Mouse (Mus musculus) thymus, postnatal 0 days (tissue): ENCODE measurements around the gene Gm20219. TPM values are rescaled to one million over a fixed set of nuclear protein-coding genes. Genes with fewer than 3 reads are reported as not detected.

Experiments
- DNase-seq: peaks from one replicate; pipeline ENCODE4 v3.0.0-alpha.2; 2015; ENCODE audit warnings: low spot score
- polyA plus RNA-seq: library from polyadenylated mRNA; unstranded; fragments of >200 nt; fragmentation: Nextera tagmentation; extraction: Ambion mirVana; gene quantifications from 2 replicates; pipeline ENCODE4 v1.2.1, GENCODE M21; 2015

Gm20219 gene
- polyA plus RNA-seq = 0.98 and 1.7 TPM in 2 replicates

DNA sequence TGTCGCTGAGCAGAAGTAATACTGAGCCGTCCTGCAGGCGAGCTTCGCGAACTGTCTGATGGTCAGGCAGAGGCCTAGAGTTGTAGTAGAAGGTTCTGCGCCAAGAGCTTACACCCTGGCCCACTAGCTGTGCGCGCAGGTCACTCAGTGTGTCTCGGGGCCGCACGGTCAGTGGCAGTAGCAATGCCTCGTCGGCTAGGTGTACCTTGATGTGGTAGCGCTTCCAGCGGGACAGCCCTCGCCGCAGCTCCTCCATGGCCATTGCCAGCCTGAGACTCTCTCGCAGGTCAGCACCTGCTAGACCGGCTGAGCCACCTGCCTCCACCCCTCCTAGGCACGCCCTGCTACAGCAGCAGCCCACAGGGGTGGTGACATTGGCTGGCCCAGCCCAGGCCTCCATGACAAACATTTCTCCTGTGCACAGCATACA lies at the start of gene Gm20219:
Gm20219 (minus strand) TSS at position 266 of the 430 bp plus-strand sequence.
- DNase-seq = no peak

DNA sequence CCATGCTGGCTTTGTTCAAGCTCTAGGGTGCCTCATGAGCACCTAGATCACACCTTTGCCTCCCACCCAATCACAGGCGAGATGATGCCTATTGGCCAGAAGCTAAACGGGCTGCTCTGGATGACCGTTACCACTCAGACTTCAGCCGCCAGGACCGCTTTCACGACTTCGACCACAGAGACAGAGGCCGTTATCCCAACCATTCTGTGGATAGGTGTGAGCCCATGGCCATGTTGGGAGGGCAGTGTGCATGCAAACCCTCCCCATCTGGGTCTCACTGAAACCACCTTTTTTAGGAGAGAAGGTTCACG lies 49.8 kb upstream of the Gm20219 start:
- DNase-seq = no peak

DNA sequence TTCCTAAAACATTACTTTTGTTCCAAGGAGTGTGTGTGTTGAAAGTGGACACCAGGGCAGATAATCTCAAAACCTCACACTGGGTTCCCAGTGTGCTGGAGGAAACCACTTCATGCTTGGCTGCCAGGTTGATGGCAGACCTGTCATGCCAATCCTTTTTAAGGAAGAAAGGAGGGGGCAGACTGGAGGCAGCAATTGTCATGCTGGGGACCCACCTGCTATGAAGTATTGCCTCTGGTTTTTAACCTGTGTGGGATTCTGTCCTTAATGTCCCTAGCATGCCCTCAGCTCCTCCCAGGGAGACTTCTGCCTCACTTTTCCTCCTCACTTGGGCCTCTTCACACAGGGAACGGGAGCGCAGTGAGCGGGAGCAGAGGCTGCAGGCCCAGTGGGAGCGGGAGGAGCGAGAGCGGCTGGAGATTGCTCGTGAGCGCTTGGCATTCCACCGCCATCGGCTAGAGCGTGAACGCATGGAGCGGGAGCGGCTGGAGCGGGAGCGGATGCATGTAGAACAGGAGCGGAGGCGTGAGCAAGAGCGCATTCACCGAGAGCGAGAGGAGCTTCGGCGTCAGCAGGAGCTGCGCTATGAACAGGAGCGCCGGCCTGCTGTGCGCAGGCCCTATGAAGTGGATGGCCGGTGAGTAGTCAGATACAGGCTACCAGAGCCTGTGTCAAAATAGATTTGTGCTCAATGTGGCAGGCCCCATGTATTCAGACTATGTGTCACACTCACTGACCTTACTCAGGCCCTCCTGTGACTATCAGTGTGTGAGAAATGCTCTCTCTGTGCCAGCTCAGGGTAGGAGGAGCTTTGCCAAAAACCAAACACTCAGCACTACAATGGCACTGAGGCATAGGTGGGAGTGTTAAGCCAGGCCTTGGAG lies 49.2 kb upstream of the Gm20219 start:
- DNase-seq = no peak

DNA sequence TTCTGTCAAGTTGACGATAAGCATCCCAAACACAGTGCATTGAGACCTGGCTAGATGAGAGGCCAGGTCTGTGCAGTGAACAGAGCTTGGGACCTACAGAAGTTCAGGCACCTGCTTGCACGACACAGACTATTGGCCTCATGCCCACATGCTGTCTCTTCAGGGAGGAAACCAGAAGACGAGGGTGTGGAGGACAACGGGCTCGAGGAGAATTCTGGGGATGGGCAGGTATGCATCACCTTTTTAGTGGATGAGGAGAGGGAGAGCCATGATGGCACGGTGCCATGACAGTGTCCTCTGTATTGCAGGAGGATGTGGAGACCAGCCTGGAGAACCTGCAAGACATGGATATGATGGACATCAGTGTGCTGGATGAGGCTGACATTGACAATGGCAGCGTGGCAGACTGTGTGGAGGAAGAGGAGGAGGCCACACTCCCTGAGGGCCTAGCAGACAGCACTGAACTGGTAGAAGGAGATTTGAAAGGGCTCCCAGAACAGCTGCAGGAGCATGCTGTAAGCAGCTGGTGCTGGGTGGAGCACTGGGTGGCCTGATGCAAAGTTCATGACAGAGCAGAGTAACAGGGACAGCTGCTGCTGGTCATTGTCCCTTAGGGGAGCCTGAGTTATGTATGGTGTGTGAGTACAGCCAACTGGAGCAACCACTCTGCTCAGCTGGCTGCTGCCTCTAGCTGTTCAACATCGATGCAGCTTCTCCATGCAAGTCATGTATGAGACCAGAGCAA lies 39.5 kb upstream of the Gm20219 start:
- DNase-seq = no peak

DNA sequence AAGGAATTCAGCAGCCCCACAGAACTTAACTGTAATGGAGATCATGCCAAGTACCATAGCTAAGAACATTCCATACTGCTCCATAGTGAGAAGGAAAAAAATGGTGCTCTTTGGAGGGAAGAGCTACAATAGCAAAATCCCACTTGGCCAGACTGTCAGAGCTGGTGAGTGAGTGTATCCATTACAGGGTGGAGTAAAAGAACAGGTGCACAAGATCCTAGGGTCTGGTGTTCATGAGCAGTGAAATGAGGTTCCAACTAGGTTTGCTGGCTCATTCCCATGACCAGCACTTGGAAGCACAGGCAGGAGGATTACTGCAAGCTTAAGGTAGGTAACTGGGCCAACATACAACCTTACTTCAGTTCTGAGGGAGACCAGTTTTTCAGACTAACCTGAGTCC lies 38.4 kb upstream of the Gm20219 start:
- no peak for DNase-seq

DNA sequence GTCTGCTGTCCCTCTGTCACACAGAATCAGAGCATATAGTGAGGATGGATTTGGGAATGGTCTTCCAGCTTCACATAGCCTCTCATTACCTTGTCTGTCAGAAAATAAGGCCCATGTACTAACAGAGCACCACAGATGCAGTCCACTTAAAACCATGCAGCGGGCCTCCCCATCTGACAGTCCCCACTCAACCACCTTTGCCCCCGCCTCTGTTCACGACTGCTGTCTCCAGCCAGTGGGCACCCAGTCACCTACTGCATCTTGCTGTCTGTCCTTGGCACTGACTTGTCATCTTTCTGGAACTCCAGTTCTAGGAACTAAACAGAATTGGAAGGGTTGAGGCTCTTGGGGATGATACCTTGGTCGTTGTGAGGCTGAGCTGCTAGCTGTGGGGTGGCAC lies 34.7 kb upstream of the Gm20219 start:
- no peak for DNase-seq

DNA sequence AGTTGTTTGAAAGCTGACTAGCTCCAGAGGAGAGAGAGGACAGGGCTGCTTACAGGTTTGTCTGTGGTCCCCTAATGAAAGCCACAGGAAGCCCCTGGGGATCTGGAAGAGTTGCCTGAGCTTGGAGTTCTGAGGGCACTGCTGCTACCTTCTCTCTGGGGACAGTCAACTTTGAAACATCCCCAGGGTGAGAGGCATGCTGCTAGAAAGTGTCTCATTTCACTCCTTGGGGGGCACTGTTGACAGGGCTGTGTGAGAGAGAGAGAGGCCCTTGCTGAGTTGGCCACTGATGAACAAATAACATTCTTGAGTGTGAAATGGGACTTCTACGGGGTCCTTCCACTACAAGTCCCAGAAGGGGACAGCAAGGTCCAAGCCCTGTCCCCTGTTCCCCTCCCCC lies 33.6 kb upstream of the Gm20219 start:
- no peak for DNase-seq

DNA sequence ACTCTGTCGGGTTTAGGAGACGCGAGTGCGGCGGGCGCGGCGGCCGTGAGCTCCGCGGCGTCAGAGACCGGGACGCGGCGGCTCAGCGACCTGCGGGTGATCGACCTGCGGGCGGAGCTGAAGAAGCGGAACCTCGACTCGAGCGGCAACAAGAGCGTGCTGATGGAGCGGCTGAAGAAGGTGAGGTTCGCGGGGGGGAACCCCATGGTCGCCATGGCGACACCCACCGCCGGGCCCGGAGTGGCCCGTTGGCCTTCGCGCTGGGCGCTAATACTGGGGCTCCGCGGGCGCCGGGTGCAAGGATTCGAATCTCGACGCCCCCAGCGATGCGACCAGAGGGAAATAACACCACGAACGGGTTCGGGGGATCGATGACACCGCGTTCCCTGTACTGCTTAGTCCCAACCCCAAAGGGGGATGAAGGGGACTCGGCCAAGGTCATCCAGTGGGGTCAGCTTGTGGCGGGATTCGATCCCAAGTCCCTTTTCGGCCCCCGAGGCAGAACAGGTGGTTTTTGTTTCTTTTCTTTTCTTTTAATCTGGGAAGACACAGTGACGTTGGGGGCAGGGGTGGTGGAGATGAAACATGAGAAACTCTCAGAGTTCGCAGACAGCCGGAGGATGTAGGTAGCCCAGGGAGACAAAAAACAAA lies 31.1 kb upstream of the Gm20219 start:
- DNase-seq = no peak

DNA sequence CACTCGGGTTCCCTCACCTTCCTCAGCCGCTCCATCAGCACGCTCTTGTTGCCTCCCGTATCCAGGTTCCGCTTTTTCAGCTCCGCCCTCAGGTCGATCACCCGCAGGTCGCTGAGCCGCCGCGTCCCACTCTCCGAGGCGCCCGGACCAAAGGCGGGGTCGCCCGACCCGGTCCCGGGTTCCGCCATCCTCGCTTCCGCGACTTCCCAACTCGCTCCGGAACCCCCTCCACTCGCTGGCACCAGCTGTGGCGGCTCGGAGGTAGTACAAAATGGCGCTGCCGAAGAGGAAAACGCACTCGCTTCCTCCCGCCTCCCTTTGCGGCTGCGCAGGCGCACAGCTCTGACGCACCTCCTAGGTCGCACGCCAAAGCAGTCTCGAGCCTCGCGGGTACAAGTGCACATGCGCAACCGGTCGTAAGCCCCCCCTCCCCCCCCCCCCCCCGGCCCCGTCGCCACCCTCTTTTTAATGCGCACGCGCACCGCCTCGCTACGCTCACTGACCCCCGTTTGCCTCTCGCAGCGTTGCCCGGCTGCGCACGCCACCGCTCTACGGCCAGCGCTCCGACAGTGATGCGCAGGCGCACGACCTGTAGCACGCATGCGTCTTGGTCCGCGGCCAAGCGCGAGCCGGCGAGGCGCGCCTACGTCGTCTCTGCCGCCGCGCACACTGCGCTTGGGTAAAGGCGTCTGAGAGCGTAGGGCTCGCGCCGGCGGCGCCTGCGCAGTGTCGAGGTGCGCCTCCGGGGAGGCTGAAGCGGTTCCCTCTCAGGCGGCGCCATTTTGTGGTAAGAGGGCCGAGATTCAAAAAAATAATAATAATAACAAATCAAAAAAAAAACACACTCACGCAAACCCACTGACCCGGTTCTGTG lies 30.3 kb upstream of the Gm20219 start, which contains the start of the genes Safb2 and Safb:
Safb2 (minus strand) TSS at position 329 of the 874 bp plus-strand sequence.
Safb (plus strand) TSS at position 569 of the 874 bp plus-strand sequence.
- DNase-seq = peak; percentile 99

DNA sequence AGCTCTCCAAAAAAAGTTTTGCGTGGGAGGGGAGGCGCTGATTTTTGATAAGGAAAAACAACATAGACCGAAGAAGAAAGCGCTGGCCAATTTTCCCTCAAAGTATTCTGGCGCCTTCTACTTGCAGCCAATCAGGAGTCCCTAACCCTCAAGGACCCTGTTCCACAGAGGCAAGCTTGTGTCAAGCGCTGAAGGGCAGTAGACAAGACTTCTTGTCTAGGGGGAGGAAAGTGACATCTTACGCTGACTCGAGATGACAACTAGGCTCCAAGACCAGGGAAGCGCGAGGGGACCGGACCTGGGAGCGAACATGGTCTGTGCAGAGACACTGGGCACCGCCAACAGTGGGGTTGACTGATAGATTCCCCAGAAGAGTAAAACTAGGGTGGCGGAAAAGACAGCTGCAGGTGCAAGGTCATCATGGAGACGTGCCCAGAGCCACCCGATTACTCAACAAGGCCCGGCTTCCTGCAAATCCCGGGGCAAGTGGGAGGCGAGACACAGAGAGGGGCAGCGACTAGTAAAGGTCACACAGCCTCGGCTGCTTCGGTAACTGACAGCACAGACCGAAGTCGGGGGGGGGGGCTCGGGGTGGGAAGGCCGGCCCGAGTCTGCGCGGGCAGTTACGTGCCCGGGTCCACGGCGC lies 29.5 kb upstream of the Gm20219 start:
- DNase-seq = no peak

DNA sequence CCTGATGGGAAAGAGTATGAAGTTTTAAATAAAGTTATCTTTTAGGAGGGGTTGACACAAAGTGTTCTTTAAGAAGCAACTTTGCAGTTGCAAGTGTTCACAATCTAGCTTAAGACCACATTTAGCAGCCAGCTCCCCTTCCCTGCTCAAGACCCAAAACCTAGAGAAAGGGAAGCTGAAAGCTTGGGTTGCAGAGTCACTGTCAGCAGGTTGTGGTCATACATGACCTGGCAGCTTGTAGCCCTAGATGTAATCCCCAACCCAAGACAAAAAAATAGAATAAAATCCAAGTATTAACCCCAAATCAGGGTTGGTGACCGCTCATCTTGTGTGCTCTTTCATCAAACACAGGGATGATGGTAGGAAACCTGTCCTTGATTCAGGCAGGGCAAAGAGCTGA lies 28.9 kb upstream of the Gm20219 start:
- DNase-seq = no peak

DNA sequence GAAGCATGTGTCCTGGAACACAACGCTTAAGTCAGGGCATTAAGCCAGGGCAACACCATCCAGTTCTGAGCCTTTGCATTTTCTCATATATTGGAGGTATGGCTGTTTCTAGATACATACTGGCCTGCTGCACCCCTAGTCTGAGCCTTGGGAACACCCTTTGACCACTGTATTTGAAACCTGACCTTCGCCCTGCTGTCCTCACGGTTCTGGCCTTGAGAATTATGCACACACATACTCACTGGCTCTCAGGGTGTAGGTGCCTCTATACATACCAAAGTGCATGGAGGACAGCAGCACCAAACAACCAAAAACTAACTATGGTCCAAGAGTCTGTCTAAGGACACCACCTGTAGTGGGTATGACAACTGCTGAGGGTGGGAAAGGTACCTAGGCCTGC lies 18.8 kb upstream of the Gm20219 start:
- no peak for DNase-seq

DNA sequence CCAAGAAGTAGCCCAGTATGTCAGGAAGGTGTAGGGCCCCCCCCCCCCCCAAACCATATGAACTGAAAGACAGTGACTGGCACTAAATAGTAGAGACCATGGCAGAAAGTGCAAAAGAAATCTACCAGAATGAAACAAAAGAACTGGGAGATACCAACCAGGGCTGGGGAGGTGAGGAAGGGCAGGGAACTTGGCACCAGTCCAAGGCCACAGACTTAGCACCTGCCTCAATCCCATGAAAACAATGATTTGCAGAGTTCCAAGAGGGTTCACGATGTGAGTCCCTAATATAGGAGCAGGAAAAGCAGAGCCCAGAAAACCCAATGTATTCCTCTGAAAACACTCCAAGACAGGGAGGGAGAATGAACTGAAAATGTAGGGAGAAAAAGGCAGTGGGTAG lies 18.0 kb upstream of the Gm20219 start:
- no peak for DNase-seq

DNA sequence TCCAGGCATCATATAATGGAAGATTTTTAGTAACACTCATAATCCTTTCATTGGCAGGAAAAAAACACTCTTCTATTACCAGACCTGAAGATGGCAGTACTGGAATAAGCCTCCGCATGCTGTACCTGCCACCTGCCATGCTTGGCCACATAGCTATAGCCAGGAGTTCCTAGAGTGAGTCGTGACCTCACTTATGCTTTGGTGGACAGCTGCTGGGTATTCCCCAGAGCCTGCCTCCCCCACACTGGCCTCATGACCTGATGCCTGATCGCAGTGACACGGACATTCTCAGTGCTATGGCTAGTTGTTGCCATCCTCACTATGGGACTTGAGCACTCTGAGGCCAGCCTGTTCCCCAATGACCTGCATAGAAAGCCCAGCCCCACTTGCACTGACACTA lies 16.1 kb upstream of the Gm20219 start:
- DNase-seq = no peak

DNA sequence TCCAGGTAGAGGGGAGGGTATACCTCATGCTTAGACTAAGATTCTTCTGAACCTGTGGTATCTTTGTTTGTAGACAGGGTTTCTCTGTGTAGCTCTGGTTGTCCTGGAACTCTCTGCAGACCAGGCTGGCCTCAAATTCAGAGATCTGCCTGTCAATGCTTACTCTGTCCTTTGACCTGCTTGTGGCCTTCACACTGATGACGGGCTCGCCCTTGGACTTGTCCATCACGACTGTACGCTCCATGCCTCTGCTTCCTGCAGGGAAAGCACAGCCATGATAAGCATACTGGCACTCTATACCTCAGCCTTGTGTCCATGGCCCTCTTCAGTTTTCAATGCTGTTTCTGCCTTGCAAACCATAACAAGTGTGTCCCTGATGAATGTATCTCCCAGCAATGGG lies 13.2 kb upstream of the Gm20219 start:
- no peak for DNase-seq

DNA sequence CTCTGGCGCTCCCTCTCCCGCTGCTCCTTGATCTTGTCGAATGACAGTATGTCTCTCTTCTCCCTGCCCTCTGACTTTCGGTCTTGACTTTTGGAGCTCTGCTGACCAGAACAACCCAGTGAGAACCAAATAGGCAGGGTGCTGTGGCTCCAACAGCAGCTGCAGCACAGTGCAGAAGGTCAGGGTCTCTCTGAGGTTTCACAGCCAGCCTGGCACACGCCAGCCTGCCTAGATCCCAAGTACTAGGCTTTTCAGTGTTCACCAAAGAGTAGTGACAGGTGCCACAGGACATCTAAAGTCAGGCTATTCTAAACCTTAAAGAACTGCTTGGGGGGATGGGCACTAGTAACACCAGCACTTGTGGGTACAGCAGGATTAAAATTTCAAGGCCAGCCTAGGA lies 12.7 kb upstream of the Gm20219 start:
- DNase-seq = no peak

DNA sequence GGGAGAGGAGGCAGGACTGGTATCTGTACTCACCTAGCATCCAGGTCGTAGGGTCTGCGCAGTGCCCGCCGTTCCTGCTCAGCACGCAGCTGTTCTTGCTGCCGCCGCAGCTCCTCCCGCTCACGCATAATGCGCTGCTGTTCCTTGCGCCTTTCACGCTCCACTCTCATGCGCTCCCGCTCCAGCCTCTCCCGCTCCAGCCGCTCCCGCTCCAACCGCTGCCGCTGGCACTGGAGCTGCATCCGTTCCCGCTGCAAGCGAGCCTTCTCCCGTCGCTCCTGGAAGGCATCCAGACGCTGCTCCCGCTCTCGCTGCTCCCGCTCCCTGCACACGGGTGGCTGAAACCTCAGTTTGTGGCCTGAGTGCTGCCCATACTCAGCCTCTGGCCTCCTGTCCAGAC lies 12.1 kb upstream of the Gm20219 start:
- DNase-seq = no peak

DNA sequence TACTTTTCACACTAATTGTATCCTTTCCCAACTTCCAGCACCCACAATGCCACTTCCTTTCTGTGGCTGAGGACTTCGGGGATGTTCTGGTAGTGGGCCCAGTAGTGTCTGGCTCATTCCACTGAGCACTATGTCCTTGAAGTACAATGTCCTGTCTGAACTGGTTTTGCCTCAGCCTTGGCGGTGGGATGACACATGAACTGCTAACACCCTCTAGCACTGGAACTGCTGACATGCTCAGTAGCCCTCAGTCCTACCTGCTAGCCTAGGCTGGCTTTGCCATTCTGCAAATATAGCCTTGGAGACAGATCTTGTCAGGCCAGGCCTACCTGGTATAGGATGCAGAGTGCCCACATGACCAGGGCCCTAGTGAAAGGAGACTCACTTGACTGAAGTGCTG lies 7.7 kb upstream of the Gm20219 start:
- DNase-seq = no peak

DNA sequence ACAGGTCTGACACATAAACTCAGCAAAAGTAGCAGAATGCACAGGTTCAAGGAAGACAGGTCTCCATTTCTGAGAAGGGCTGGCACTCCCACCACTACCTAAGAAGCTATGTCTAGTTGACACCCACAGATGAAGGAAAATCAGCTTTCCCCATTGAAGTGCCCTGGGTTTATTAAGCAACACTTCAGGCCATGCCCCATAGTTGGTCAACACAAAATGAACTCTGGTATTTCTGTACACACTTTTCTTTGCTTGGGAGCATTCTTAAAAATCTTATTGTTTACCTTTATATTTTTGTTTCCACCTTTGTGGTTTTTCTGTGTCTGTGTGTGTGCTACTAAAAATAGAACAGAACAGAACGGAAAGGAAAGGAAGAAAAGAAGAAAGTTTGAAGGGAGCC lies 5.9 kb upstream of the Gm20219 start:
- no peak for DNase-seq

DNA sequence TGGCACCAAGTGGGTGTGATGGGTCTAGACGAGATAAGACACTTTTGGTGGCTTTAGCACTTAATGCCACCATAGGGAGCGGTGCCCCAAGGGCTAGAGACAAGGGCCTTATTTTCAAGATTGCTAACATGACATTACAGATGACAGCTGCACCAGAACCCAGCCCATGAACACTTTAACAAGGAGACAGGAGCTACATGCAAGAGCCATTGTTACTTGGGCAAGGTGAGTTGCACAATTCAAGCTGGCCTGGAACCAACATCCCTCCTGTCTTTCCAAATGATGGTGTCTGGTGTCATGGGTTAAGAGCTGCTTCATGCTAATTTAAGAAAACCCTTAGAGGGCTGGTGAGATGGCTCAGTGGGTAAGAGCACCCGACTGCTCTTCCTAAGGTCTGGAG lies 5.2 kb upstream of the Gm20219 start:
- DNase-seq = no peak

DNA sequence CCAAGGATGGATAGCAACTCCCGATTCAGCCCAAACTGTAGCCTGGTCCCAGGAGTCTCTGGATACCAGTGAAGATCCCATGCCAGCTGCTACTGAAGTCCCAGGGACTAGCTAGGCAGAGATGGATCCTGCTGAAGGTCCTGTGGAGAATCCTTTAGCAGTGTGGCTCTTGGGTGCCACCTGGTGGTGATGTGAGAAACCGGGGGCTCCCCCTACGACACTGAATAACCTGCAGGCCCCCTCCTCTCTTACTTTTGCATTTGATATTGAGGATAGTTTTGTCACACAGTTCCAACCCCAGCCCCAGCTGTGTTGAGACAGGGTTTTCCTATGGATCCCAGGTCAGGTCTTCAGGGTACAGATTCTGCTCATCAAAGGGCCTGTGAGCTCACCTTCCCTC lies 4.3 kb upstream of the Gm20219 start:
- peak; percentile 68 for DNase-seq
